Mouse (Mus musculus) ovary, postnatal 14 days (tissue): ENCODE measurements around the gene Xpr1.

Experiments
- DNase-seq: peaks from one replicate; pipeline ENCODE4 v3.0.0; 2022; ENCODE audit warnings: low spot score

Gene Xpr1

GRCm38 (mm10) chr1:155416701-155417677 is at the start of gene Xpr1:
Gene Xpr1, minus strand, starts transcription at chr1:155417415.
- DNase-seq, result peak; percentile 94

GRCm38 (mm10) chr1:155463442-155463841 is 46.2 kb upstream of the Xpr1 start:
- DNase-seq, result no peak

DNA sequence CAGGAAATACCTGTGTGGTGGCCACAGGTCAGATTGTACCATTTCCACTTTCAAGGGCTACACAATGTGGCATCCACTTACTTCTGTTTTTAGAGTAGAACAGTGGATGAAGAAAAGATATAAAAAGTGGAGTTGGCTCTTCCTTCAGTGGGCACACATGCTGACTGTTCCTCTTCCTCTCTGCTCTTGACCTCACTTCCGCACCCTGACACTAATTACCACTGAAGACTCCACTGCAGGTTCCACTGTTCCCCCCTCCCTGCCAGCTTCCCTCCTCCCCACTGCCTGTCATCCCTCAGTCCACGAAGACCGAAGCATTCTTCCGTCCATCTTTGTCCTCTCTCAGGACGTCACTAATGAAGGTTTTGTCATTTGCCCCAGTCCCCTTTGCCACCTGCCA is 45.4 kb upstream of the Xpr1 start:
- no peak for DNase-seq

- DNase-seq, result no peak
Observed at GRCm38 (mm10) chr1:155457532-155457931, 40.3 kb upstream of the Xpr1 start.

- DNase-seq, result no peak
Observed at GRCm38 (mm10) chr1:155453180-155453579, 36.0 kb upstream of the Xpr1 start.

DNA sequence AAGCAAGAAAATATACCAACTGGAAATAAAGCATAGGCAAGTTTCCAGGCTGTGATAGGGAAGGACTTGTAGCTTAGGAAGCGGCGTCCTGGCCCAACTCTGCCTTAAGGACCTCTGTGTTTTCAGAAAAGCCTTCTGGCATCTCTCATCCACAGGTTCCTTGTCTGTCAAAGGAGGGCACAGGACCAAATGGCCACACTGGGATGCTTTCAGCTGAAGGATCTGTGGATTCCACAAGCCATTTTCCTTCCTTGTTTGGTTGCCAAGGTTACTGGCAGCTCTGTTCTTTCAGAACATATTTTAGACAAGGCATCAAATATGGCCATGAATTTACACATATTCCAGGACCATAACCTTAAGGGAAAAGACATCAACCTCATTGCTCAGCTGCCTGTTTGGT is 31.7 kb upstream of the Xpr1 start:
- no peak for DNase-seq

GRCm38 (mm10) chr1:155447277-155447676 is 30.1 kb upstream of the Xpr1 start:
- no peak for DNase-seq

GRCm38 (mm10) chr1:155443115-155443514 is 25.9 kb upstream of the Xpr1 start:
- DNase-seq, result no peak

- DNase-seq, result no peak
Observed at GRCm38 (mm10) chr1:155442521-155443001, 25.3 kb upstream of the Xpr1 start.

- DNase-seq, result no peak
Observed at GRCm38 (mm10) chr1:155439551-155439950, 22.3 kb upstream of the Xpr1 start.

- no peak for DNase-seq
Observed at GRCm38 (mm10) chr1:155438525-155438924, 21.3 kb upstream of the Xpr1 start.

- DNase-seq, result no peak
Observed at GRCm38 (mm10) chr1:155429304-155429703, 12.1 kb upstream of the Xpr1 start.

- no peak for DNase-seq
Observed at GRCm38 (mm10) chr1:155427126-155427865, 10.1 kb upstream of the Xpr1 start.

DNA sequence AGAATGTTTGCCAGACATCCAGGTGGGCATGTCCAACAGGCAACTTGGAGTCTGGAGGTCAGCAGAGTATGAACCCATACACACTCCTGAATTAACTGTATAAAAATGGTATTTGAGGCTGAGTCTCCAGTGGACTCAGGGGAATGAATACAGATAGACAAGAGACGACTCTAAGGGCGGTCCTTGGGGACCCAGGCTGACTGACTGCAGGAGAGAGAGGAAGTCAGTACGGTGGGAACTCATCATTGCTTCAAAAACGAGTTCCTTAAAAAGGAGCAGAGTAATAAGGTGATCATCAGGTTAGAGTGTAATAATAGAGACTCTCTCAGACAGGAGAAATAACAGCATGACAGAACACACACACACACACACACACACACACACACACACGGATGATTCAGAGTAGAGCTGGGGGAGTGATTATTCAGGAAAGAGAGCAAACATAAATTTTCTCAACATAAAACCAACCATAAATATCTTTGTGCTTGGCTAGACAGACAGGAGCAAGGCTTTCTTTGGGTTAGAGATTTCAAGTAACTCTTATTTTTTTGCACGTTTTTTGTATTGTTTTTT is 8.6 kb upstream of the Xpr1 start:
- no peak for DNase-seq

DNA sequence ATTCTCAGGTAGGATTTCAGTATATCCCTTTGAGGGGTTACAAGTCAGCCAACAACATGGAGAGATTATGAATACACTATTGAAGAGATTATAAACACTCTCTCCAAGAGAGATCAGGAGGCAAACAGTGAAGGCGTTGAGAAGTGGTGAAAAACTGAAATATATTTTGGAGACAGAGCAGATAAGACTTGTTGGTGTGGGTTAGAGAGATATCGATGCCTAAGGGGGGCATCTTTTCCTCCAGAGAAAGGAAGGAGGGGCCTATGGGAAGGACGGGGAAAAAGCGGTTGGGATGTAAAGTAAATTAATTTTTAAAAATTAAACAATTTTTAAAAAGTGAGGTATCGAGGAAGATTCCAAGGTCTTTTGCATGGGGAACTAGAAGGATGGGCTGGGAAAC is 8.1 kb upstream of the Xpr1 start:
- no peak for DNase-seq

- DNase-seq, result no peak
Observed at GRCm38 (mm10) chr1:155423801-155424200, 6.6 kb upstream of the Xpr1 start.

- no peak for DNase-seq
Observed at GRCm38 (mm10) chr1:155422022-155422421, 4.8 kb upstream of the Xpr1 start.

DNA sequence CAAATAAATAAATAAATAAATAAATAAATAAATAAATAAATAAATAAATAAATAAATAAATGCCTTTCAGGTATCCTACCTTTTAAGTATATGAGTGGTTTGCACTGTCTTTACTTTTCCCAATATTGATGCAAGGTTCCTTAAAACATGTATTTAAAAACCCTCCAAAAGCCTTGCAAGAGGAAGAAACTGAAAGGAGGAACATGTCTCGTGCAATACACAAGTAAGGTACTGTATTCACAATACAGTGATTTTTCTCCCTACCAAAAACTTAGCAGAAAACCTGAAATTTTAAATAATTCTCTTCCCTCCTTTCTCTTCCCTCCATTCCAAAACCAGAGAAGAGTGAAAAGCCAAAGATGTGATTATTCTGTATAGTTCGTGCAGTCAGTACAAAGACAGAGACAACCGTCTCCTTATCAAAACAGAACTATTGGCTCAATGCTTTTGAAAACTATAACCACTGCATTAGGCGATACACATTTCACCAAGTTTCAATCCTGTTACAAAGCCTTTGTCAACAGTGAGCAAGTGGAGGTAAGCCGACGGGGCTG is 991 bp downstream of the Xpr1 start:
- no peak for DNase-seq

- DNase-seq, result no peak
Observed at GRCm38 (mm10) chr1:155415421-155415820, 1.8 kb downstream of the Xpr1 start.

DNA sequence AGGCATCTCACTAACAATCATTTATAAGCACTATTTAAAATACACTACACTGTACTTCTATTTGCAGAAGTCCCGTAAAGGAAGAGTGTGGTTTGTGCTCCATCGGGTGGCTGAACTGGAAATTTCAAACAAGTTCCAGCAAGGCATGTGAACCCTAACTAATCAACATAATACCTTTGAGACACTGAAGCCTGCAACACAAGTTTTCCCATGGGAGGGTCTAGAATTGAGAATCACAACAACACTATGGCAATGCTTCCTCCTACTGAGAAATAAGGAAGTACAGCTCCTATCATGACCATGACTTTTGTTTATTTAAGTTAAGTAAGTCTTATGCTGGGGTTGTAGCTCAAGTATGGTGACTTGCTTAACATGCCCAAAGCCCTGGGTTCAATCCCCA is 4.5 kb downstream of the Xpr1 start:
- no peak for DNase-seq

GRCm38 (mm10) chr1:155408577-155408966 is 8.6 kb downstream of the Xpr1 start:
- no peak for DNase-seq
